Mouse (Mus musculus) stomach, embryonic 15.5 days (tissue): ENCODE measurements around the gene Slc5a5. TPM values are rescaled to one million over a fixed set of nuclear protein-coding genes. Genes with fewer than 3 reads are reported as not detected.
A peak's percentile ranks its signal among the peaks of the same experiment; 100 is the strongest.
"Not testable (repeated sequence)": the region's sequence is repeated elsewhere in the genome, so short reads cannot be mapped to it uniquely, and the experiment has no call there.

Experiments used
- ATAC-seq: fragments of 200-750 bp; cut with Nextera tagmentation; 2 replicates; pipeline ENCODE4 v1.8.0; 2017; ENCODE audit warnings: low read depth, moderate number of reproducible peaks, moderate TSS enrichment; ENCODE audit not compliant: insufficient read depth, low FRiP score
- H3K27ac ChIP-seq: fragments of 300-500 bp; sonication (generic); 2 replicates; pipeline ENCODE4 v1.5.1; 2015; ENCODE audit warnings: mild to moderate bottlenecking, inconsistent platforms
- H3K27me3 ChIP-seq: fragments of 300-500 bp; sonication (generic); replicated peaks from 2 replicates; pipeline ENCODE4 v1.6.1; 2015; ENCODE audit warnings: inconsistent platforms
- H3K36me3 ChIP-seq: fragments of 300-500 bp; sonication (generic); 2 replicates; pipeline ENCODE4 v1.6.1; 2015; ENCODE audit warnings: inconsistent platforms
- H3K4me1 ChIP-seq: fragments of 300-500 bp; sonication (generic); 2 replicates; pipeline ENCODE4 v1.6.1; 2015; ENCODE audit warnings: inconsistent platforms
- H3K4me2 ChIP-seq: fragments of 300-500 bp; sonication (generic); 2 replicates; pipeline ENCODE4 v1.6.1; 2015; ENCODE audit warnings: mild to moderate bottlenecking, inconsistent platforms
- H3K4me3 ChIP-seq: fragments of 300-500 bp; sonication (generic); replicated peaks from 2 replicates; pipeline ENCODE4 v1.5.1; 2015; ENCODE audit warnings: inconsistent platforms
- H3K9ac ChIP-seq: fragments of 300-500 bp; sonication (generic); 2 replicates; pipeline ENCODE4 v1.6.1; 2015; ENCODE audit warnings: inconsistent platforms
- H3K9me3 ChIP-seq: fragments of 300-500 bp; sonication (generic); 2 replicates; pipeline ENCODE4 v1.6.1; 2016; ENCODE audit warnings: inconsistent platforms
- WGBS: fragments of 180-500 bp; shearing (Covaris S2); methylation state at CpG from one replicate; pipeline ENCODE4 v1.1.7; 2015; 5-methylcytosine and 5-hydroxymethylcytosine counted together
- polyA plus RNA-seq: library from polyadenylated mRNA; unstranded; fragments of >200 nt; fragmentation: Nextera tagmentation; extraction: Ambion mirVana; gene quantifications from 2 replicates; pipeline ENCODE4 v1.2.1, GENCODE M21; 2015

Slc5a5 gene
- polyA plus RNA-seq, 1 experiment from 2014 or later = 4.1 TPM

- no peak overlapping the region for H3K4me2 ChIP-seq
- WGBS = 79% methylated on average over 2 of the region's 2 CpGs
- ATAC-seq = no peak
- H3K9ac ChIP-seq = no peak overlapping the region
- no peaks in the 10 kb centered on the region for H3K27me3 ChIP-seq
- H3K27ac ChIP-seq = no peak overlapping the region
- no peak overlapping the region for H3K4me3 ChIP-seq
- H3K9me3 ChIP-seq = no peaks in the 10 kb centered on the region
- peaks cover 15% of the 10 kb centered on the region for H3K36me3 ChIP-seq
- peaks cover 13% of the 10 kb centered on the region; the same call in 1 of the 2 replicates for H3K4me1 ChIP-seq
Measured at GRCm38 (mm10) chr8:70899226-70899625, 6.7 kb upstream of the Slc5a5 start.

GRCm38 (mm10) chr8:70898661-70899198 lies 6.2 kb upstream of the Slc5a5 start:
- no peak overlapping the region for H3K9ac ChIP-seq
- H3K9me3 ChIP-seq = no peaks in the 10 kb centered on the region
- WGBS = 45% methylated on average over 2 of the region's 2 CpGs
- no peak overlapping the region for H3K4me2 ChIP-seq
- no peak overlapping the region for H3K27ac ChIP-seq
- peaks cover 13% of the 10 kb centered on the region; the same call in 1 of the 2 replicates for H3K4me1 ChIP-seq
- peaks cover 17% of the 10 kb centered on the region for H3K36me3 ChIP-seq
- H3K27me3 ChIP-seq = peaks cover under 1% of the 10 kb centered on the region; the same call in 1 of the 2 replicates
- H3K4me3 ChIP-seq = no peak overlapping the region
- no peak for ATAC-seq

DNA sequence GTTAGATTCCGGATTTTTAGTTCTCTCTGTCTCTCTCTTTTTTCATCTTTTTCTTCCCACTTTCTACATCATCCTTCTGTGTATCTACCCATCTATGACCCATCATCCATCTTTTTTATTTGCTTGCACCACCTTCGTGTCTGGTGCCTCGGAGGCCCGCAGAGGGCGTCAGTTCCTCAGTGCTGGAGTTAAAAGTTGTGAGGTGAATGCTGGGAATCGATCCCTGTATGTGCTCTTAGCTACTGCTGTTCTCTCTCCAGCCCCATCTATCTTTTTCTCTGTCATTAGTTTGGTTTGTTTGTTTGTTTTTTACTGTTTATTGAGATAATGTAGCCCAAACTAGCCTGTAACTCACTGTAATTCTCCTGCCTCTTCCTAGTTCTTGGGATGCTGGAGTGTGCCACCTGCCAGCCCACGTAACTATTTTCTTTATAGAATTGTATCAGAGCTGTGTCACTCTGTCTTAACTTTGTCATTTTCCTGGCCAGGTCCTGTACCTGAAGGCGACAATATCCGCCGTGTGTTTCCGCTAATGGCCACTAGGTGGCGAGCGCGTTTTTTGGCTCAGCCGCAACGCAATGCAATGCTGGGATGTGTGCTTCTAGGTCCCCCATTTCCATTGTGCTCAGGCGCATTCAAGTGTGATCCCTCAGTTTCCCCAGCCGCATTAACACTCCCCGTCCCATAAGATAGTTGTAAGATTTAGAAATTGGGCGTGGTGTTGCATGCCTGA lies 5.3 kb upstream of the Slc5a5 start:
- ATAC-seq = peak; percentile 9
- Histone ChIP-seq H3K4me1 (peaks cover 14% of the 10 kb centered on the region; the same call in 1 of the 2 replicates), H3K27me3 (peaks cover 9% of the 10 kb centered on the region), H3K27ac (peak overlapping the region; percentile 91), H3K4me2 (peak overlapping the region; percentile 88), H3K9ac (peak overlapping the region; percentile 77), H3K9me3 (no peaks in the 10 kb centered on the region), H3K36me3 (peaks cover 17% of the 10 kb centered on the region), H3K4me3 (peak overlapping the region; percentile 89)
- WGBS = under 1% methylated on average over 20 of the region's 20 CpGs

DNA sequence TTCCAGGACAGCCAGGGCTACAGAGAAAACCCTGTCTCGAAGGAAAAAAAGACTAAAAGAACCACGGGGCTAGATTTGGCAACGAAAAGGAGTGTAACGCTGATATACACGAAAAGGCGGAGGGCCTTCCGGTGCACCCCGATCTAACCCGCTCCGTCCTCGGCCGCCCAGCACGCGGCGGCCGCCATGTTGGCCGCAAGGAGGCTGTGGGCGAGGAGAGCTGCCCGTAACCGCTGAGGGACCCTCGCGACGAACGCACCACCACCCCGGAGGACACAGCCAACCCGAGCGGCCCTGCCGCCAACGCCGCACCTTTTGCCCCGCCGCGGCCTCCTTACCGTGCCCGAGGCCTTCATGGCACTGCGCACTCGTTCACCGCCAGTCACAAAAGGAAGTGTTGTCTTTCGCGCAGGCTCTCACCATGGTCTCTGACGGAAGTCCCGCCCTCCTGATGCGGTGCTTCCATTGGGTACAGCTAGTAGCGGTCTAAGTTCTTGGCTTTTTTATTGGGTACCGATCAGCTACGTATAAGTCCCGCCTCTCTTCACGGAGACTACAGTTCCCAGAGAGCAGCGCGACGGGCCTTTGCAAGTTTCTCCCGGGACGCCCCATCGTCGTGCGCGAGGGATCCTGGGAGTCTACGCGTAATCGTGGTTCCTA lies 4.6 kb upstream of the Slc5a5 start, which contains the start of gene Rpl18a:
TSS of gene Rpl18a (minus strand) at position 392 of the 660 bp plus-strand sequence.
- WGBS = under 1% methylated on average over 60 of the region's 60 CpGs
- ATAC-seq = peak; percentile 99

DNA sequence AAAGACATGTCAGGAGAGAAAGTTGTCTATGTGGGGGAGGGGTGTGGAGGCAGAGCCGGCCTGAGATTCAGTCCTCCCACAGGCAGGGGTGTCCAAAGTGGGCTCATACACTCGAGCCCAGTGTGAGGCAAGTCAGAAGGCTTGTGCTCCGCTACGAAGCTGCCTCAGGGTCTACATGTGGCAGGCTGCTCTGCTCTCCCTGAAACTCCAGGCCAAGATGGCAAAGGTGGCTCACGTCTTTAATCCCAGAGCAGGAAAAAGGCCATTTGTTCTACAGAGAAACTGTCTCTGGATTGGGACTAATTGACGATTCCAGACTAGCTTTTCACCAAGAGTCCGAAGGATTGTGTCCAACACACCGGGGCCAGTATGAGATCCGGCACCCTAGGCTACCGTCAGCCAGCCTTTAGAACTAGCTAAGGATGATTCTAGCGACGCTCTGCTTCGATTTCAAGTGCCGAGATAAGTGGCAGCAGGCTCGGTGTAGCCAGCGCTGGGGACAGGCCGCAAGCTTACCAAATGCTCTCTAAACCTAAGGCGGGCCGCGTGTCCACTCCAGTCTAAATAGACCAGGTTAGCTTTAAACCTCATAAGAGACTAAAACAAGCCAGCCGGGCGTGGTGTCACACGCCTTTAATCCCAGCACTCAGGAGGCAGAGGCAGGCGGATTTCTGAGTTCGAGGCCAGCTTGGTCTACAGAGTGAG lies 3.9 kb upstream of the Slc5a5 start:
- WGBS = 2% methylated on average over 25 of the region's 25 CpGs

More for the DNA sequence above, 4.6 kb upstream of the Slc5a5 start, which contains the start of gene Rpl18a:
- Histone ChIP-seq H3K4me1 (peaks cover 21% of the 10 kb centered on the region), H3K4me3 (peak within 1 kb of the TSS; percentile 89), H3K27me3 (peaks cover 16% of the 10 kb centered on the region), H3K27ac (peak within 1 kb of the TSS; percentile 91), H3K9ac (peak within 1 kb of the TSS; percentile 97), H3K36me3 (peaks cover 17% of the 10 kb centered on the region), H3K9me3 (no peaks in the 10 kb centered on the region), H3K4me2 (peak within 1 kb of the TSS; percentile 88)

GRCm38 (mm10) chr8:70895571-70896259 lies 3.2 kb upstream of the Slc5a5 start:
- not testable (repeated sequence) for ATAC-seq, H3K9ac ChIP-seq, H3K9me3 ChIP-seq, H3K27ac ChIP-seq
- H3K4me2 ChIP-seq = peak overlapping the region; percentile 88
- H3K4me1 ChIP-seq = peaks cover 29% of the 10 kb centered on the region
- WGBS = 77% methylated on average over 24 of the region's 24 CpGs
- H3K36me3 ChIP-seq = peaks cover 17% of the 10 kb centered on the region
- peak overlapping the region; percentile 89 for H3K4me3 ChIP-seq
- peaks cover 31% of the 10 kb centered on the region for H3K27me3 ChIP-seq

More for the DNA sequence above, 3.9 kb upstream of the Slc5a5 start:
- peaks cover 27% of the 10 kb centered on the region for H3K4me1 ChIP-seq
- peak overlapping the region; percentile 88 for H3K4me2 ChIP-seq
- peak overlapping the region; percentile 97 for H3K9ac ChIP-seq
- H3K9me3 ChIP-seq = no peaks in the 10 kb centered on the region
- no peak for ATAC-seq
- peaks cover 23% of the 10 kb centered on the region for H3K27me3 ChIP-seq
- peak overlapping the region; percentile 68; the same call in 1 of the 2 replicates for H3K27ac ChIP-seq
- peak overlapping the region; percentile 89 for H3K4me3 ChIP-seq
- peaks cover 17% of the 10 kb centered on the region for H3K36me3 ChIP-seq

DNA sequence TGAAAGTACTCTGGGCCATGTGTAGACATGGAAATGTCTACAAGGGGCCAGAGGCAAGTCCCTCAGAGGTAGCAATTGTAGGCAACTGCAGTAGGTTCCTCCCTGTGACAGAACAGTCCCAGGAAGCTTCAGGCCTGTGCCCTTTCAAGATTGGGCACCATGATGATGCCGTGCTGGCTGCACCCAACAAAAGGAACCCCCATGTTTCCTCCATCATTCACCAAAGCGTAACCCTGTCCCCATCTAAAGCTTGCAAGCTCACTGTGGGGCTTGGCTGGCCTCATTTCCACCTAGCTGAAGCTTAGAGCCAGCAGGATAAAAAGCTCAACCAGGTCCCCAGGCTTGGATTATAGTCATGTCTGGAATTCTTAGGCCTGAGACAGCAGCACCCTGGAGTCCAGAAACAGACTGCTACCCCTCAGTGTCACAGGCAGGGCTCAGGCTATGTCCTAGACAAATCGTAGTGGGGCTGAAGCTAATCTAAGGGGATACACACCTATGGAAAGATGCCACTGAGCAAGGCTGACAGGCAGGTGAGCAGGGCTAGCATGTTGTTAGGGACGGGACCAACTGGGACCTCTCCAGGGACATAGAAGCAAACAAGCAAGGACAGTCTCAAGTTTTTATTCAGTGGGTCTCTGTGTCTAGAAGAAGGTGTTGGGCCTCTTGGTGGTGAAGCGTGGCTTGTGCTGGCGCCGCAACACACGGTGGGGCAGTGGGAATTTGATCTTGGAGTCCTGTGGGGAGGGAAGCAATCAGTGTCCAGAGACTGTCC lies 2.4 kb upstream of the Slc5a5 start:
- Histone ChIP-seq H3K27me3 (peaks cover 37% of the 10 kb centered on the region), H3K9ac (no peak overlapping the region), H3K4me3 (no peak overlapping the region; the same call in 1 of the 2 replicates), H3K27ac (no peak overlapping the region), H3K4me1 (peaks cover 29% of the 10 kb centered on the region), H3K9me3 (no peaks in the 10 kb centered on the region), H3K36me3 (peaks cover 17% of the 10 kb centered on the region), H3K4me2 (no peak overlapping the region)
- 90% methylated on average over 8 of the region's 8 CpGs for WGBS
- no peak for ATAC-seq

- H3K36me3 ChIP-seq = peaks cover 17% of the 10 kb centered on the region
- H3K9ac ChIP-seq = no peak overlapping the region
- no peak overlapping the region for H3K27ac ChIP-seq
- 57% methylated on average over 2 of the region's 2 CpGs for WGBS
- no peaks in the 10 kb centered on the region for H3K9me3 ChIP-seq
- no peak for ATAC-seq
- no peak overlapping the region for H3K4me2 ChIP-seq
- peaks cover 29% of the 10 kb centered on the region for H3K4me1 ChIP-seq
- H3K27me3 ChIP-seq = peaks cover 38% of the 10 kb centered on the region
- H3K4me3 ChIP-seq = no peak overlapping the region
Measured at GRCm38 (mm10) chr8:70894385-70894720, 1.8 kb upstream of the Slc5a5 start.

GRCm38 (mm10) chr8:70893656-70894384 lies 1.3 kb upstream of the Slc5a5 start:
- Histone ChIP-seq H3K4me2 (no peak overlapping the region), H3K4me3 (no peak overlapping the region), H3K27ac (no peak overlapping the region), H3K9me3 (no peaks in the 10 kb centered on the region), H3K36me3 (peaks cover 17% of the 10 kb centered on the region), H3K9ac (no peak overlapping the region), H3K4me1 (peaks cover 29% of the 10 kb centered on the region), H3K27me3 (peaks cover 38% of the 10 kb centered on the region)
- 30% methylated on average over 12 of the region's 12 CpGs for WGBS
- no peak for ATAC-seq

DNA sequence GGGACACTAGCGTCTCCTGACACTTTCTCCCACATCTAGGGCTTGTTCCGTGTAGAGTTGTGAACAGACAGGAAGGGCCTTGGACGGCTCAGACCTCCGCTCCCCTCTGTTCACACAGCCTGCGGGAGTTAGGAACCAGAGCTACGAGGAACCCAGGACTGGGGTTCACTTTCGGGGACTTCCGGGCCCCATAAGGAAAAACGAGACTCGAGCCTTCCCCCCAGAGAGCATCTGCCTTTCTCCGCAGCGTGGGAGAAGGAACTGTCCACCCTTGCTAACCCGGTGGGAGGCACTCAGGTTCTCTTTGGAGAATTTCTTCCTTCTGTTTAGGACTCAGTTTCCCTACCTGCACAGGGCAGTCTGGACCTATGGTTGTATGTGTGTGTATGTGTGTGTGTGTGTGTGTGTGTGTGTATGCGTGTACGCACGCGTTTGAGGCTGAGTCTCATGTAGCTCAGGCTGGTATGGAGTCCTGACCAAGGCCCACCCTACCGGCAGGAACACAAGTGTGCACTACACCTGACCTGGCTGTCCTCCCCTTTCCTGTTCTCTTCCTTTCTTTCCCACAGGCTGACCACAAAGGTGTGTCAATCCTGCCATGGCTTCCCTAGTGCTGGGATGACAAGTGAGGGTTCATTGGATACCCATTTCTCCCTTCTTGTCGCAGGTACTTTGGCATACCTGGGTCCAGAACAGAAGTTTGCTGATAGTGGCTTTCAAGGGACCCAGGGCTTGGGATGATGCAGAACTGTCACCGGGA lies 519 bp upstream of the Slc5a5 start:
- no peak overlapping the region for H3K9ac ChIP-seq
- H3K4me1 ChIP-seq = peaks cover 29% of the 10 kb centered on the region

More for the DNA sequence above, 519 bp upstream of the Slc5a5 start:
- H3K9me3 ChIP-seq = no peaks in the 10 kb centered on the region
- H3K4me2 ChIP-seq = peak overlapping the region; percentile 54
- no peak for ATAC-seq
- WGBS = 29% methylated on average over 20 of the region's 20 CpGs
- peaks cover 38% of the 10 kb centered on the region for H3K27me3 ChIP-seq
- peak overlapping the region; percentile 32 for H3K4me3 ChIP-seq
- no peak overlapping the region for H3K27ac ChIP-seq
- H3K36me3 ChIP-seq = peaks cover 17% of the 10 kb centered on the region
